Mouse (Mus musculus): Measurements from ENCODE around the gene Srd5a1. TPM values are rescaled to one million over a fixed set of nuclear protein-coding genes. Genes with fewer than 3 reads are reported as not detected.

The Srd5a1 gene
- total RNA-seq, 2 experiments from 2014 or later, result 2.1 to 2.9 TPM

DNA sequence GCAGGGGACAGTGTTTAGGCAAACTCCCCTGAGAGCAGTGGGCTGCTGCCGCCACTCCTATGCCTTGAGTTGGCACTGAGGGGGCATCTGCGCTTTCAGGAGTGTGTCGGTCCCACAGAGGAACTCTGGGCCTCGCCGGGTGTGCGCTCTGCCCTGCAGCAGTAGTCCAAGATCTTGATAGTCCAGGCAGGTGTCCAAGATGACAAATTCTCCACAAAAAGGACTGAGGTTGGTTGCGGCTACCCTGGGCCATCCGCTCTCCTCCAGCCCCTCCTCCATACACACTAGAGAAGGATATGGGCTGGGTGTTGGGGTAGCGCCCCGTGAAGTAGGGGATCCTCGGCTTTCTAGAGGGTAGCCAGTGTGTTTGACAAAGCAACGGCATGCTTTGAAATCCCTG is 67.6 kb downstream of the Srd5a1 start:
- no peak for ATAC-seq (ENCODE audit: poor library complexity, severe bottlenecking)

DNA sequence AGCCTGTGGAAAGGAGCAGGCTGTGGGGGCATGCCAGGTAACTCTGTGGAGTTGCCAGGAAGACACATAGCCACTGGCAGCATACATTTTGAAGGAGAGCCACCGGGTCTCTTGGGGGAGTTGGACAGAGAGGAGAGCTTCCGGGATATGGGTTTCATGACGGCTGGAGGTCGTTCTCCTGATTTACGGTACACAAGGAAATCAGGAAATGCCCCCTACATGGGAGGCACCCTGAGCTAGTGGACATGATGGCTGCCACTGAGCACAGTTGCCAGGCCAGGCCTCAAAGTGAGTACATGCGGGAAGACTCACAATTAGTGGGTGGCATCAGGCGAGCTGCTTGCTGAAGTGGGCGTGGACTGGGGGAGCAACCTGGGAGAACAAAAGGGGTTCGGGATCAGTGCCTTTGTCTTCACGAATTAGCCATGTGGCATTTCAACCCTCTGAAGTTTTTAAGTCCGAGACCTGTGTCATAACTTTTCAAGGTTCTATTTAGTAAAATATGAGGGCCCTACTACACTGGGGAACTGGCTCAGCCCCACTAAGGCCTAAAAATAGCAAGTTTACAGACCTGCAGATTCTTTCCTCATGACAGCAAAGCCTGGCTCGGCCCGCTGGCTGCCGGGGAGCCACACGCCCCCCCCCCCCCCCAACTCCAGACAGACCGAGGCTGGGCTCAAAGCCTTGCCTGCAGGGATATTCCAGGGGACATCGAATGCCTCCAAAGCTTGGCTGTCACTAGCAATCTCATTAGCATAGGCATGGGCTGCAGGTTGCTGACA is 68.5 kb downstream of the Srd5a1 start:
- ATAC-seq (ENCODE audit: poor library complexity, severe bottlenecking), result no peak

DNA sequence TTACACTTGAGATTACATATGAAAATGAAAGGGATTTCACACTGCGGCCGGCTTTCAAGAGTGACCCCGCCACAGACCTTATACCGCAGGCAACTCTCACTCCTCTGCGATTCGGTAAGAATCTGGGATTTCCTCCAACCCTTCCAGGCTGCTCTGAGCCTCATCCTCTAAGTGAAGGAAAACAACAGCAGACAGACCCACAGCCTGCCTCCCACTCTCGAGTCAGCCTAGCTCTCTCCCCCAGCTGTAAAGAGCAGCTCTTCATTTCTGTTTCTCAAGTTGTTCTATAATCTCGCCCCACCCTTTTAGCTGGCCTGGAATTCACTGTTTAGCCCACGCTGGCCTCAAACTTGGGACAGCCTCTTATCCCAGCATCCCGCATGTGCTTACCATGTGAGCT is 69.5 kb downstream of the Srd5a1 start:
- no peak for ATAC-seq (ENCODE audit: poor library complexity, severe bottlenecking)

DNA sequence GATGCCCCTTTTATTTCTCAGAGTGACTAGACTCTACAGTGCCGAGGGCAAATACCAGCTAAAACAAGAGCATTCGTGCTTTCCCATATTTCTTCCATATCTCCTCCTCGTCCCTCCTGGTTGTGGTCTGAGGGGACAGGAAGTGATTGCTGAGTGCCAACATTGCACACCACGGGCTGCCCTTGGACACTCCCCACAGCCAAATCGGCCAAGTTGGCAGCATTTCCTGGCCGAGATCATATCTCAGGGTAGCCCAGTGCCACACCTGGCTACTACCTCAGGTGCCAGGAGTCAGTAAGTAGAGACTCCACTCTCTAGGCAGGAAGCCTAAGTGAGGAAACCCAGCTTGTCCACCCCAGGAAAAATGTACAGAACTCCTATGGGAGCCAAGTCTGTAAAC is 70.0 kb downstream of the Srd5a1 start:
- ATAC-seq (ENCODE audit: poor library complexity, severe bottlenecking), result no peak

DNA sequence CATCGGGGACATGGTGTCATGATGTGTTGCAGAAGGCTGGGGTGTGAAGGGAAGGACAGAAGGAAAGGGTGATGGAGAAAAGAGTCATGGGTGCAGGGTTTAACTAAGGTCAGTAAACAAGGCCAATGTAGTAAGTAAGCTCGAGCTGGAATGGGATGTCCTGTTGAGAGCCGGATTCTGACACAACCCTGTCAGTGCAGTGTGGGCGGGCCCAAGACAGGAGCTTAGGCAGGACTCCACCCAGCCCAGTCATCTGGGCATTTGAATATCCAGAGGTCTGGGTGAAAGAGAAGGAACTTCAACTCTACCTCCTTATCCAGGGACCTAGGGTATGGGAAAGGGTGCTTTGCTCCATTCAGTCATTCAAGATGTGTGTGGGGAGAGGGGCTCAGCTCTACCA is 72.9 kb downstream of the Srd5a1 start:
- no peak for ATAC-seq (ENCODE audit: poor library complexity, severe bottlenecking)

DNA sequence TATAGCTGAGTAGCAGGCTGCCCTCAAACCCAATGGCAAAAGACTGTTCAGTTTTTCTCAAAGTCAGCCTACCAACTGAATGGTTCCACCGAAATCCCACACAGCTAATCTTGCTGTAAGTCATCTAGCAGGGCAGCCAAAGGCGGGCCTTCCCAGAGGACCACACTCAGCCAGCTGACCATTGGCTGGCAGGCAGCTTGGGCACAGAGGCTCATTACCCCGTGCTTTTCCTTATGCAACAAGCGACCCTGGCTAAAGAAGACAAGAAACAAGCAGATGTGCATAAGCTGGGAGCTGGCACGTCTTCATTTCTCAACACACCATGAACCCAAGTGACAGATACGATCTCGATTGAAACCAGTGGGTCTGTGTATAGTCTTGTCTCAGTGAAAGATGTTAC is 73.9 kb downstream of the Srd5a1 start:
- no peak for ATAC-seq (ENCODE audit: poor library complexity, severe bottlenecking)

DNA sequence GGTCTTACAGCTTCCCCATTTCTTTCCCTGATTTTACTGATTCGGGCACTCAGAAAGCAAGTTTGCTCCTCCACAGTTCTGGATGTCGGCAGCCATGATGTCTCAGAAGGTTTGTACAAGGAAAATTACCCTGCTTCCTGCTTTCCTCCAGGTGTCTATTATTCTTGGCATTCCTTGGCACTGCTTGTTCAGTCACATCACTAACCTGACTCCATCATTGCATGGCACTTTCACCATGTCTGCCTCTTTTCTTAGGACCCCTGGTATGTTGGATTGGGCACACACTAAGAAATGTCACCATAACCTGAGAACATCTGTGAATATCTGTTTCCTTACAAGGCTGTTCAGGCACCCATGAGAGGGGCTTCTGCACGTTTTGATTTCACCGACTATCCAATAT is 75.2 kb downstream of the Srd5a1 start:
- no peak for ATAC-seq (ENCODE audit: poor library complexity, severe bottlenecking)

DNA sequence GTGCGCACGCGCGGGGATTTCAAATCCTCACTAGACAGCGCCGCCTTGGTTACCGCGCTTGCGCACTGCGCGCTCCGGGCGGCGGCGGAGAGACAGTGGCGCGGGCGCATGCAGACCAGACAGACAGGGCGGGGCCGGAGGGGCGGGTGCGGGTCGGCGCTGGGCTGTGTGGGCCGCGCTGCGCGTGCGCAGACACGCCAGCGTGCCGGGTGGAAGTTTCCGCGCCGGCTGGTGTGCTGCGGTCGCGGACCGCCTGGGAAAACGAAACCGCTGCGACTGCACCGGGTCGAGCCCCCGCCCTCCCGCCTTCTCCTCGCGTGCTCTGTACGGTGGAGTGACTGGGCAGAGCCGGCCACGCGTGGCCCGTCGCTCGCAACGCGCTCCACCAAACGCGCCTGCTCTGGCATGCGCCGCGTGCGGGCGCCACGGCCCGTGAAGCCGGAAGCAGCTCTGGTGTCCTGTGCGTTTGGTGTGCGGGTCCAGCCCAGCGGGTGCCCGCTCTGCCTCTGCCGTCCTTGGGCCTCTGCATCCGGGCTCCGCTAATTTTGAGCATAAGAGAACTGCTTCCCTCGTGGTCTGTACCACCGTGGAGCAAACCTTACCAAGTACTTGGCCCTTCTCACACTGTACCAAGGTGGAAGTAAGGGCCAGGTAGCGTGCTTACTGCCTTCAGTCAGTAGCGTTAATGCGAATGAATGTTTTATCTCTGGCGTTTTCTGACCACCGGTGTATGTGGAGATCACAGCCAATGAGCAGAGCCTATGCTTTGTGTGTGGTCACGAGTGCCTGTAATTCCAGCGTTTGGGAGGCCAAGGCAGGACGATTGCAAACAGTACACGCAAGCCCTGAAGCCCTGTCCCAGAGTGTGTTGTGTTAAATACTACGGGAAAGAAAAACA is 76.3 kb downstream of the Srd5a1 start:
- ATAC-seq (ENCODE audit: poor library complexity, severe bottlenecking), result peak; percentile 73

DNA sequence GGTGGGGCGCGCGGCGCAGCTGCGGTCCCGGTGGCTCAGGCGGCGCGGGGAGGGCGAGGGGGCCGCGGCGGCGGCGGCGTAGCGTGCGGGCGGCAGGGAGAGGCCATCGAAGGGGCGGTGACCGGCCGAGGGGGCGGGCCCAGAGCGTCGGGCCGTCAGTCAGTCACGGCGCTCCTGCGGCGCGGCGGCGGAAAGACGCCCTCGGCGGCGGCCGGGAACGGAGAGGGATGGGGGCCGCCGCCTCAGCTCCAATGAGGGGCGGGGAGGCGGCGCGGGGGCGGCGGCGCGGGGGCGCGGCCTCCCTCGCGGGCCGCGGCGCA is 76.9 kb downstream of the Srd5a1 start, which contains the start of gene Tent4a:
Tent4a (minus strand) TSS at position 284 of the 320 bp plus-strand sequence.
- ATAC-seq (ENCODE audit: poor library complexity, severe bottlenecking), result peak; percentile 56

DNA sequence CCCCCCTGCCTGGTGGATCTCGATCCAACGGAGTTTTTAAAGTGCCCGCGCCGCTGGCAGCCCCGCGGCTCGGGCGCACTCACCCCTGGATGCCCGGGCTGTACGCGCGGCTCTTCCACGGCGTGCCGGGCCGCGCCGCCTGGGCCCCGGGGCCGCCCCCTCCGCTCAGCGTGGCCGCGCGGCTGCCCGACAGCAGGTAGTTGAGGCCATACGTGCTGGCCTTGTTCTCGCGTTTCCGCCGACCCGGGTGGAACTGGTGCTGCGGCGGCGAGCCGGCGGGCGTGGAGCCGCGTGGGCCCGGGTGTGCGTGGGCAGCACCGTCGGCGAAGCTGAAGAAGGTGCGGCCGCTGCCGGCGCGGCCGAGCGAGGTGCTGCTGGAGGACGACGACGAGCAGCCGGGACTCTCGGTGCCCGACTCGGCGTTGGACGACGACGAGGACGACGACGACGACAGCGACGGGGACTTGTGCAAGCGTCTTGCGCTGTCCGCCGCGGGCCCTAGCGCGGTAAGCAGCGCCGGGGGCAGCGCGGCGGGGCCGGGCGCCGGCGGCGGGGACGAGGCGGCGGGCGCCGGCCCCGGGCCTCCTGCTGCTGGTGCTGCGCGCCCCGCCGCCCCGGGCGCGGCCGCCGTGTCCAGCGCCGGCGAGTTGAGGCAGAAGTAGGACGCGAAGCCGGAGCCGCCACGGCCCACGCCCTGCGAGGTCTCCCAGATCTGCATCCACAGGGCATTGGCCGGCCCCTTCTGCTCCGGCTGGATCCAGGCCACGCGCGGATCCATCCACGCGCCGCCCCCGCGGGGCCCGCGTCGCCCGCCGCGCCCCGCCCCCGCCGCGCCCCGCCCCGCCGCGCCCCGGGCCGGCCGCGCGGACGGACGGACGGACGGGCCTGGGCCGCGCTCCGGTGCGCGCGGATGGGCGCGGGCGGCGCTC is 77.6 kb downstream of the Srd5a1 start, which contains the start of gene Nsun2:
Nsun2 (plus strand) TSS at position 342 of the 929 bp plus-strand sequence.
- ATAC-seq (ENCODE audit: poor library complexity, severe bottlenecking), result peak; percentile 17

DNA sequence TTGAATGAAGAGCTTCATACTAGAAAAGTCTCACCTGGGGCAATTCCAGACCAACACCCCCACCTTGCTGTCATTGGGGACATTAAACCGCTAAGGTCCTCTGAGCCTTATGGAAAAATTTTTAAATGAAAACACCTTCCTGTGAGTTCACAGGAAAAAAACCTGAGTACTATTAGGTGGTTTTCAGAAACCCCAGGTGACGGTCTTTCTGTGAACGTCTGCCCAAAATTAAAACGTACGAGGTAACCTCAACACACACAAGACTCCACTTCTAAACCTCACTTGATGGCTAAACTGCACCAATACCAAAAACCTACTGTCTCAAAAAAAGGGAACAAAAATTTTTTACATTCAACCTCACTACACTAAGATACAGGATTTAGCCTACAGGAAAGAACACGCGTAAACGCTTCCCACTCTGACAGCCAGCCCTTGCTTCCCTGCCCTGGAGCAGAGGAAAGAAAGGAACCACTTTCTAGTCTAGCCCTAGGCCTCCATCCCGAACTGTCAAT is 78.3 kb downstream of the Srd5a1 start:
- no peak; the same call in 1 of the 2 replicates for ATAC-seq (ENCODE audit: poor library complexity, severe bottlenecking)

DNA sequence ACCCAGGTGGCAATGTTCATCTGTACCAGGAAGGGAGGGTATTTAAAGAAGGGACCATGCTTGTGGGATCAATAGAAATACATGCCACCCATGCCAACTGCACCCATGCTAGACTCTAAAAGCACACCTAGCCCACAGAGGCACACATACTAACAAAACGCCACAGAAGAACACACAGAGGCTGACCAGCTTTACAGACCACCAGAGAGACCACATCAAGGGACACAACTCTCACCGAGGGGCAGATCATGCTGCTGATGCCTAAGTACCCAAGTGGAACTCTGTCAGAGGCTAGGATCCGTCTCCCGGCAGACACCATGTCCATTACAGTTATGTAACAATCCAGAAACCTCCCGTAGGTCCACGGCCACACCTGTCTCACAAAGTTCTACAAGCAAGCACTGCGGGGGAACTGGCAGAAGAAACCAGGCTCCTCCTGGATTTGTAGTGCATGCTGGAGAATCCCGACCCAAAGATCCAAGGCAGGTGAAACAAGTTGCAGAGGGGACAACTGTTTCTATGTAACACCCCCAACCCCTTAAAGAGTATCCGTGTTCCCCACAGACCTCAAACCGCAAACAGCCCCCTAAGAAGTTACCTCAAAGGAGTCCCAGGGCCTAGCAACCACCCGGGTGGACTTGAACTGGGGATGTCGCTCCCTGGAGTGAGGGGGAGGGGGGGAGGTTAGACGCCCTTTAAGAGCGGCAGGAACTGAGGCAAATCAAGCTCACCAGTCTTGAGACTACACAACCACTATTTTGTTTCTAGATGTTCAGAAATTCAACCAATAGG is 78.9 kb downstream of the Srd5a1 start:
- no peak for ATAC-seq (ENCODE audit: poor library complexity, severe bottlenecking)

DNA sequence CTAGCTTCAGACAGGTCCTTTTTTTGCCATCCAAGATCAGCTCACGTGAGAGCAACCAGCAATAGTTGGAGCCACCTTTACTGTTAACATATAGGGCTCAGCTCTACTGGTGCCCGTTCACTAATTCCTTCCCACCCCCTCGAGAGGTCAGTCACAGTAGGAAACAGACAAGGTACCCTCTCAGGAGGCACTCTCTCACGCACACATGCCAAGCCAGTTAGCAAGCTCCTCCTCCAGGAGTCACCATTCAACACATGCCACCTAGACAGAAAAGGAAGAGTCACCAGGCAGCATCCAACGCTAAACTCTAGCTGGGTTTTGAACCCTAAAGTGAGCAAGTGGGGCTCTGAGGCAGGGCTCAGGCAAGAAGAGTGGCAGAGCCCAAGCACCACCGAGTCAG is 79.8 kb downstream of the Srd5a1 start:
- no peak for ATAC-seq (ENCODE audit: poor library complexity, severe bottlenecking)

DNA sequence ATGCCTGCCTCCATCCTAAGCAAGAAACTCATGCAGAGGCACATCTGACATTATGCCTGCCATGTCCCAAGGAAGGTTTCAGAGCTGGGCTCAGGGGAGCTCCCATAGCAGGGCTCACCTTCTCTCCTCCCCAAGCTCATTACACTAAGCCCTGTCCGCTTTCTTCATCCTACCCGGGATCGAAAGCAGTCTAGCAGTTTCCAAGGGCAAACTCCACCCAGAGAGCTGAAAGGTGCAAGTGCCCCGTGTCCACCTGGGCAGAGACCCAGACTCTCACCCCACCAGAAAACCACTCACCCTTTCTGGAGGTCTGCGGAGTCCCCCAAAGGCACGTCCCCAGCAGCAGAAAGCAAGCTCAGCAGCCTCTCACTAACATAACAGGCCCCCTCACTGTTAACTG is 80.3 kb downstream of the Srd5a1 start:
- no peak for ATAC-seq (ENCODE audit: poor library complexity, severe bottlenecking)

DNA sequence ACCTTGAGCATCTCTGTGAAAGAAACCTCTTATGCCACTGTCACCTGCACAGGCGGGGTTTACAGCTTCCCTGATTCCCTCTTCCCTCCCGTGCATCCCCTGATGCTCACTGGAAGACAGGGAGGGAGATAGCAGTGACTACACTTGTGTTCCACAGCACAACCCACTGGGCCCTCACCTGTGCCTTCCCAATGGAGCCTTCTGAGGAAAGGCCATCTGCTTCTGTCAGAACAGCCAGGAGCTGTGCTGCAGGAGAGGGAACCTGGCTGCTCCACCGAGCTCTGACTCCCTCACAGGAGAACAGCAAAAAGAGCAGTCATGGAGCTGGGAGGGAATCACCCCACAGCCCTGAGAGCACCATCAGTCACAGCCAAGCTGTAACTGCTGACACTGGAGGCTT is 81.1 kb downstream of the Srd5a1 start:
- ATAC-seq (ENCODE audit: poor library complexity, severe bottlenecking), result no peak

DNA sequence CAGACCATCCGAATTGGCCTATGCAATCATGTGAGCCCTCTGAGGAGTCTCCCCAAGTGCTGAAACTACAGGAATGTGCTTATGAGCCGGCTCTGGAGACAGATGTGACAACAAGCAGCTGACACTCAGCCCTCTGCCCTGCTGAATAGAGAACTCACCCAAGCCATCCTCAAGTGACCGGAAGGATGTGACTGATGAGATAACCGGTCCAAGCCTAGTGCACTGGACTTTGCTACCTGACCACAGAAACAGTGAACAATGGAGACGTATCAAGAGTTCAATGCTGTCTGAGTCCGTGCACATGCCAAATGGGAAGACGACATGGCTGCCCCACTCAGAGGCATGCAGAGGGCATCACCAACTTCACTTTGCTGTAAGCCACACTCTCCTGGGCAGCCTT is 82.7 kb downstream of the Srd5a1 start:
- ATAC-seq (ENCODE audit: poor library complexity, severe bottlenecking), result no peak

DNA sequence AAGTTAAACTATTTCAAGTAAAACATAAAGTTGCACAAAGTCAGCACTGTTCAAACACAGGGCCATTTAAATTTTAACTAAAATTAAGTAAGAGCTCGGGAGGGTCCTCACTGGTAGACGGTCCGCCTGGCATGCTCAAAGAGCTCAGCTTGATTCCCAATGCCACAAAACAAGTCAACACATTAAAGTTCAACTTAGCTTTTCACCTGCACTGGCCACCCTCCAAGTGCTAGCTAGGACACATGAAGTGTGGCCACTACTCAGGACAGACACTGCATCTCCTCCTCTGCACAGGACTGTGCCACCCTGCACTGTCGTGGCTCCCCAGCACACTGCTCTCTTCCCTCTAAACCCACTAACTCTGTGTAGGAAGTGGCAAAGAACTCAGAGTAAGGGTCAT is 85.4 kb downstream of the Srd5a1 start:
- ATAC-seq (ENCODE audit: poor library complexity, severe bottlenecking), result 0 out of 2 replicates have a peak, but pooled peaks have one; percentile 20

DNA sequence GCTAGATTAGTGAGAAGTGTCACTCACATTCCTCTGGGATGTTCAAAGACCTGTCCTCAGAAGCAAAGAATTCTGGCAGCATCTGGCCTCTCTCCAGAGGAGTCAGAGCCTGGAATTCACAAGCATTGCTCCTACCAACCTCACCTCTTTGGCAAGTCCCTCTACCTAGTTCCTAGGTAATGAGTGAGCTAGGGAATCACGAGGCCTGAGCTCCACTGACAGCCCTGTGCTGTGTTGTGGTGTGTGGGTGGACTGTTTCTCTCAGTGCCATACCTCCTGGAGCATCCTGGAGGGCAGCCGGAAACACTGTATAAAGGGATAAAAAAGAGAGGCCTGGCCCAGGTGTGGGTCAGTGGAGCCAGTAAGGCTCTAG is 87.1 kb downstream of the Srd5a1 start:
- no peak for ATAC-seq (ENCODE audit: poor library complexity, severe bottlenecking)
